Mouse (Mus musculus): ENCODE measurements at regions not wholly inside any gene's neighbourhood (a gene's known extent, or its start where the extent isn't known, plus 50 kb on each side); places are given as distances from the start of the nearest gene placed in this dataset.

GRCm38 (mm10) chr11:19827996-19828395 is 96.2 kb upstream of the Spred2 start:
- TF ChIP-seq CHD2 (IDR thresholded peaks at IDR 0.05; ENCODE audit: low read depth, low read length) (no peak), ZNF384 (IDR thresholded peaks at IDR 0.05; ENCODE audit: low read depth, low read length) (no peak), MAFK (IDR thresholded peaks at IDR 0.05; ENCODE audit: insufficient read depth, low read depth, low read length) (no peak)

Data from ES-E14 (cell line).